Mouse (Mus musculus) right cerebral cortex, adult 2 months (tissue): Measurements from ENCODE around the gene Nfasc.

Experiments used
- DNase-seq, 2 experiments: peaks; one replicate each; pipeline ENCODE4 v3.0.0; 2021 to 2022; ENCODE audit warnings: low spot score in 2 of 2

Nfasc gene

DNA sequence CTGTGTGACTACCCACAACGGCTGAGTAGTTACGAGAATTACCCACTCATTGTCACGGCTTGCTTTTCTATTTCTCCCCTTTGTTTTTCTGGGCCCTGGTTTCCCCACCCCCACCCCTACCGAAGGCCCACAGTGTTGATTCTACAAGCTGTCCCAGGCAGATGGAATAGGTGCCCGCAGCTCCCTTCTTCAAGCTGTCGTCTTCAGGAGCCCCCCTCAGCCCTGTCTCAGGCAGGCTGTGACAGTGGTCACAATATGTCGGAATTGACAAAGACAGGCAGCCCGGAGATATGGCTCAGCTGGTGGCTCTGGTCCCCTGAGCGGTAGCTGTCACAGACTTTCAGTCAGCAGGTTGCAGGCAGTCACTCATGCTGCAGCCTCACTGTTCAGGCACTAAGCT lies 90.9 kb downstream of the Nfasc start:
- DNase-seq = no peak

DNA sequence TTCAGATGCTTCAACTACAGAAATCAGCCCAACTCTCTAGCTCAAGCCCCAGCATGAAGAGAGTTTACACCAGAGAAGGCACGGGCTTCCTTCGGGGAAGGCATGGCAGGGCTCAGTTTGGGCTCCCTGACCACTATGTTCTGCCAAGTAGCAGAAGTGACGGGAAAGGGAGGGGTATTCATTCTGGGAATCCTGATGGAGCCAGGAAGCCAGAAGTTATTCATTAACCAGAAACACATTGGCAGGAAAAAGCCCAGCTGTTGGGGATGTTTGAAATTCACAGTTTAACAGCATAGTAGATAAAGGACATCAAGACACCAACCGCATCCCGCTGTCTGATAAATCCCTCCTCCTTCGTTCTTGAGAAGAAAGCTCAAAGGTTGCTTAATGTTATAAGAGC lies 93.6 kb downstream of the Nfasc start:
- no peak for DNase-seq

DNA sequence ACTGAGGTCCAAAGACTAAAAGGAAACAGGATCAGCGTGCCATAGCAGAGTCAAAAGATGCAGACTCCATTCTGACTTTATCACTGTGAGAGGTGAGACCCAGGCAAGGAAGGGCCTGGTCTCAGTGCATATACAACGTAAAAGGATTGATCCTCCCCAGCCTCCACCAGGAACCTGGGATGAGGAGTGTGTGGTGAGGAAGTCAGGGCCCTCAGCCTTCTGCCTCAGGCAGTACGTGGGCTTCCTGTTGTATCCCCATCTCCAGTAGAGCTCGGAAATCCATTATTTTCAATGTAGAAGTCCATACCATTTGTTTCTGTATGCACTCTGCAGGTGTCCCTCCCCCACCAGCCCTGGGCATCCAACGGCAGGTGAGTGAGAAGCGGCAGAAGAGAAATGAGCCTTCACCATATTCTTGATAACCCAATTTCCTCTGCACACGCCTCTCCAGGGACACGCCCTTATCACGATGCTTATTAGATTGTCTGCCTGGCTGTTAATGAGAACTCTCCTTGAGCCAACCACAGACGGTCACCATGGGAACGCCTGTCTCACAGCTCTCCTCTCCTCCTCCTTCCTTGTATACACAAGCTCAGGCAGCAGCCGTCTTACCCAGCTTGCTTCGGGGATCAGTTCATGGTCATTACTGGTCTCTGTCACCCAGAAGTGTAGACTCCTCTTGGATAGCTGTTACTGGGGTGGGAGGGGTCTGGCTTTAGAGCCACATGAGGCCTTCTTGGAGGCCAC lies 100.4 kb downstream of the Nfasc start:
- DNase-seq = peak; percentile 57 to 62

DNA sequence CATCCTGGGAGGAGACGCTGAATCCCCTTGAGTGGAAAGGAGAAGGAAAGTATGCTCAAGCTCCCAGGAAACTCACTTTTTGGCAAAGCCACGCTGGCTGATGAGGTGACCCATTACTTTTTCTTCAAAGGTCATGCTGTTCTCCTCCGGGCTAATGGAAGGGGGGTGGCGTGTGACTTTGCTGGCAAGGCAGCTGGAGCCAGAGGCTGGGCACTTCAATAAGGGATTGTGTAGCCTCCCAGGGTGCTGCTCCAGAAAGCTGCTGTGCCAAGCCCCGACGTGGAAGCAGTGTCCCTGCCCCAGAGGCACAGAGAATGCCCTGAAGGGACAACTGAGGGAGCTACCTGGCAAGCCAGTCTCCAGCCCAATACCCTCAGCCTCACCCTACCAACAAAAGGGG lies 101.3 kb downstream of the Nfasc start:
- DNase-seq = peak in 1 of 2 experiments; percentile 13

DNA sequence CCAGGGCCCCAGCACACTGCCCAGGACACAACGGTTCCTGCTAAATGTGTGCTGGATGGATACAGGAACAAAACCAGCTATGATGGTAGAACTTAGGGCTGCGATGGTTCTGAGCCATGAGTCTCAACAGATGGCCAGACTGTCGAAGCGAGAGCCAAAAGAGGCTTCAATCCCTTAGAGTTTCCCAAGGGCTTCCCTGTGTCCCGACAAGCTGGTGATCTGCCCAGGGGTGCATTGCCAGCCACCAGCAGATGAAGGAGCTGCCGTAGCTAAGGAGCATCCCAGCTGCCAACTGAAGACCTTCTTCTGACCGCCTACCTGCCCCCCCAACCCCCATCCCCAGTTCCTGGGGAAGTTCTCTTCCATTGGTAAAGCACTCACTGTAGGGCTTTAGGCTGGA lies 104.3 kb downstream of the Nfasc start:
- DNase-seq = no peak

DNA sequence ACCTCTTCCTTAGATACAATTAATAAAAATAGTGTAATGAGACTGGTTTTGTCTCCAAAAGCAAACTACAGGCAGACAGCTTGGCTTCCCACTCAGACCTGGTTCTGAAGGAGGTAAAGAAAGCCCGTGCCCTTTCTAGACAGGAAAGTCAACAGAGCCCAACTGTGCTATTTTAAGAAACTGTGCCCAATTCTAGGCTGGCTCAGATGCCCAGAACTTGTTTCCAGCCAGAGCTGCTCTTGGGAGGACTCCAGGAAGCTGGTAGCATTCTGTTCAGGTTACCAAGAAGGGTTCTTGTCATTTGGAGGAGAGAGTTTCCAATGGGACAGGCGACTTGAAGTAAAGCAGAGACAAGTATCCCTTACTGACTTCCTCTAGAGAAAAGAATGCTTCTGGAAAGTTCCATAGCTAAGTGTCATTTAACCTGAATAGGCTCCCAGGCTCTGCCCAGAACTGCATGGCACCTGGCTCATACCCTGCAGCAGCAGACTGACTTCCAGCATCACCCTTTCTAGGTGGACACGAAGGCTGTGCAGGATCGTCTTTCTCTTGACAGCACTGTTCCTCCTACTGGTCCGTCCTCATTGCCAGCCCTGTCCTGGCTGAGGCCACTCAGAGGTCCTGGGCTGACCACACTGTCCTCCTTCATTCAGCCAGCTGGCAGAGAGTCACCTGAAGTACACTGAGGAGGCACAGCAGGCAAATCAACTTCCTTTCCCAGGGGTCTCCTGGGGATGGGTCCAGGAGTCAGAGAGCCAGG lies 111.8 kb downstream of the Nfasc start:
- peak; percentile 34 to 50 for DNase-seq

DNA sequence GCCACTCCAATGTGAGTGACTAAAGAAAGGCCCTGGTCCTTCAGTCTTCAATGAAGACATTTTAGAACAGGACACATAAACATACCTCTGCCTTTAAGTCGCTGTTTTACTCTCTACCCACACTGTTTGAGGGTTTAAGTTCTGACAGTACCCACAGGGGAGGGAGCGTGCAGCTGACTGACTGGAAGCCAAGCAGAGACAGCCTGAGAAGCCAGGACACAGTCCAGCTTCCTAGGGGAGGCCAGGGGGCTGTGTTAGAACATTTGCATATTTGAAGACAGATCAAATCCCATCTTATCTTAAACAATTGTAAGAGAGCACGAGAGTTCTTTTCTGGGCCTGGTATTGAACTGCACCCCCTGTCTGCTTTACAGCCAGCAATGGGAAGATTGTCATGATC lies 113.0 kb downstream of the Nfasc start:
- DNase-seq = no peak

DNA sequence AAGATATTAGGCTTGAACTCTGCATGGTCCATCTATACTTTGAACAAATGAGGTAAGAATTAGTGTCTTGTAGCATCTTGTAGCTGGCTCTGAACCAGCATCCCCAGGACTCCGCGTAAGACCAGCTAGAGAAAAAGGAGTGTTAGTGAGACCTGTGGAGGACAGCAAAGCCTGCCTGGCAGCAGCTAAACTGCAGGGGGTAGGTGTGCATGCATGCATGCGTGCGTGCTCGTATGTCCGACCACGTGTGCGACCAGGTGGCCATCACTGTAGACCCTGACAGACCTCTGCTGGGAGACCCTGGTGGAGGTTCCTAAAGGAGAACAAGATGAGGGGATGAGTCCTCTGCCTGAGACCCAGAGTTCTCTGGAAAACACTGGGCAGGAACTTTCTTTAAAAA lies 113.4 kb downstream of the Nfasc start:
- no peak for DNase-seq

DNA sequence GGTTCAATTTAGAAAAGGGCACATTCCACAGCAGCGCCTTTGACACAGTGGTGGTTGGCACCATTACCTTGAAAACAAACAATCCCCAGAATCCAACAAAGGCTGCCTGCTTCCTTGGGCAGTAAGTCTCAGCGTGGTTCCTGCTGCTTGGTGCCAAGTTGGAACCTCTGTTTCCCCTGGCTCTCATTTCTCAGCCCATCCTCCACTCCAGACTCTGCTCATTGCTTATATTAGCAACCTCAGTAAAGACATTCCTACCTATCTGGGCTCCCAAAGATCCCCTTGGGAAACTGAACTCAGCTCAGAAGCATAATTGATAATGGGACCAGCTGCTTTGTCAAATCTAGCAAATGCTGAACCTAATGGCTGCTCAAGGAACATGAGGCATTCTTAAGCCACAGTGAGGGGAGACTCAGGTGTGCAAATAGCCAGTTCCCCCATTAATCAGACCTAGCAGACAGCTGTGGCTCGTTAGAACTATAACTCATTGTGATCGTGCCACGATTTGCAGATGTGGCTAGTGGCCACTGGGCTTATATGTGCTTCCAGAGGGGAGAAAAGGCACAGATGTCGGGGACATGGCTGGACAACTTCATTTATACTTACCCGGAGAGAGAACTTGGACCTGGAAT lies 115.4 kb downstream of the Nfasc start:
- no peak for DNase-seq

DNA sequence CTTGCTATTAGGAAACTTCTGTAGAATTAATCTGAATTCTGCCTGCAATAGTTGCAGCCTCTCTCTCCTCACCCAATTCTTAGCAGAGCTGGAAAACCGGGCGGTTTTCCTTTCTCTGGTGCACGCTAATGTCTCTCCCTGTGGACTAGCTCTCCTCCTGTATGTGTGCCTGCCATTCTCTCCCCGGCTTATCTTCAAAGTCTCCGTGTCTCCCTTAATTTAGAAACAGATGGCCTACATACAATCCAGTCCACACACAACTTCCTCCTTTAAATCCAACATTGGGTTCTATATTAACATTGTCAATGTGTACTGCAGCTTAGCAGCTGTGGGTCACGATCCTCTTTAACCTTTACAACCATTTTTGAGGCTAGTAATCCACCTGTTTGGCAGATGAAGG lies 116.6 kb downstream of the Nfasc start:
- DNase-seq = no peak

DNA sequence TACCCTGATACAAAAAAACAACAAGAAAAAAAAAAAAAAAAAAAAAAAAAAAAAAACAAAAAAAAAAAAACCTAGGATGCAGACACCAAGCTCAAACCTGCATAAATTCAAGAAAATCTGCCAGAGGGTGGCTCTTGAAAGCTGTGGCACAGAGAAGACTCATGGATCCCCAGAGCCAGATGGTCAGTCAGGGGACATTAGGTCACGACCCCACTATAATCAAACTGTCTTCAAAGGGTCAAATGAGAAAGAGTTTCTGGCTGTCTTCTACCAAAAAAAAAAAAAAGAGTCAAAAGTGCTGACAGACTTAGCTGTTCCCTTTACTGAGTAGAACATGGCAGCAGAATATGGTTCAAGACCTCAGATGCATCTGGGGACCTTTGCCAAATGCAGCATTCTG lies 117.1 kb downstream of the Nfasc start:
- no peak for DNase-seq

DNA sequence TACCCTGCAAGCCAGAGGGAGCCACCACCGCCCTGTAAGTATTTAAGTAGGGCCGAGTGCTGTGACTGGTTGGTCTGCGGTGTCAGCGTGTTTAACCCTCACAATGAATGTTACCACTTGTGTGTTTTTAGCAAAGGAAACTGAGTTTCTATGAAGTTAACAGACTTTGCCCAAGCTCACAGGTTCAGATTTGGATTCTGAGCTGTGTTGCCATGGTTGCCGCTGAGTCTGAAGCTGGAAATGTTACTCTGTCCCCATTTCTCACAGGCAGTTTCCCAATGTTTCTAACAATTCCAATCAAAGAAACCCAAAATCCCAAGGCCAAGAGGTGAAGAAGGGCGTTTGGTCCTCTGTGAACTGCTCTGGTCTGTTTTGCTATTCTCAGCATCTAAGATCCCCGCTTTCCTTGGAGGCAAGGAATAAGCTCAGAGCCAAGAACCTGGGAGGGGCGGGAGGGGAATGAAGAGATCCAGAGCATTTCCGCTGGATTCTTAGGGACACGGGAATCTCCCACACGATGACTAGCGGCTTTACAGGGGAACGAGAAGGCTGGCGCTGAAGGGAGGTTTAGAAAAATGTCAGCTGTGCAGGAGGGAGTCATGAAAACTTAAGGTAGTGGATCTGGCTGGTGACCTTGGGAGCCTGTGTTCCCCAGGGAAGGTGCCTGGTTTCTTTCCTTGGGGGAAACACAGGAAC lies 117.8 kb downstream of the Nfasc start:
- DNase-seq = peak; percentile 49 to 53

DNA sequence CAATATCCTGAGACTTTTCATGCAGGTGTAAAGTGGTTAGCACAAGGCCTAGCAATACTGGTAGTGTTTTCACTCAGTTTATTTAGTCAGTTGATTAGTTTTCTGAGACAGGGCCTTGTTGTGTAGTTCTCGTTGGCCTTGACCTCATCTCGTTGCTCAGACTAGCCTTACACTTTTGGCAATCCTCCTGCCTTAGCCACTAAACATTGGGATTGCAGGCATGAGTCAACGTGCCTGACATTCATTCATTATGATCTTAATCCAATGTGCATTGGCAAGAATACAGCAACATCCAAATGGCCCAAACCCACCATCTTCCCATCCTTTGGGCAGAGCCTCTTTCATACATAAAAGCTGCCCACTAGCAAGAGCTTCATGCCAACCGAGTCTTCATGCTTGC lies 129.5 kb downstream of the Nfasc start:
- DNase-seq = no peak

DNA sequence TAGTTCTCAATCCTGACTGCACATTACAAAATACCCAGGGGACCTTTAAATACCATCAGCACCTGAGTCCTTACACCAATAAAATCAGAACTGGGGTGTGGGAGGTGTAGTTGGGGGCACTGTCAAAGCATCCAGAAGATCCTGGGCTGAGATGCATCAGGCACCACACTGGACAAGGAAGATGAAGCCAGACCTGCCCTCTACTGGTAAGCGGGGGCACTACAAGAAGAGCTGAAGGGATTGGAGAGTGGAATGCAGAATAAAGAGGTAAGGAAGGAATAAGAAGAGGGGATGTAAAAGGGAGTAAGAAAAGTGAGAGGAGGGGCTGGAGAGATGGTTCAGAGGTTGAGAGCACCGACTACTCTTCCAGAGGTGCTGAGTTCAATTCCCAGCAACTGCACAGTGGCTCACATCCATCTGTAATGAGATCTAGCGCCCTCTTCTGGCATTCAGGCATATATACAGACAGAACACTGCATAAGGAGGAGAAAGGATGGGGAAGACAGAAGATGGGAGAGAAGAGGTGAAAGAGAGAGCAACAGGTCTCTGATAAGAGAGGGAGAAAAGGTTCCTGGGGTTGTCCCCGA lies 132.5 kb downstream of the Nfasc start:
- peak; percentile 72 to 74 for DNase-seq

DNA sequence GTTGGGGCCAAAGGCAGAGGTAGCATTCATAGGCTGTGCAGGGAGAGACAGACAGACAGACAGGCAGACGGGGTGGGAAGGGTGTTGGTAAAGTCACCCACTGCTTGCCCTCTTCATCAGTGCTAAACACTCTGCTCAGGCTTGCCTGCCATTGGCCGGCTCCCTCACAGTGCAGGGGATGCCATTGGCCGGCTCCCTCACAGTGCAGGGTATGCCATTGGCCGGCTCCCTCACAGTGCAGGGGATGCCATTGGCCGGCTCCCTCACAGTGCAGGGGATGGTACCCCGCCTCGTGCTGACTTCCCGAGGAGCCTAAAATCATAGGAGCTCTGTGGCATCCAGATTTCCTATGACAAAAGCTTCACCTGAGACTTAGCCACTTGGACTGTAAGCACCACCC lies 139.4 kb downstream of the Nfasc start:
- DNase-seq = no peak

DNA sequence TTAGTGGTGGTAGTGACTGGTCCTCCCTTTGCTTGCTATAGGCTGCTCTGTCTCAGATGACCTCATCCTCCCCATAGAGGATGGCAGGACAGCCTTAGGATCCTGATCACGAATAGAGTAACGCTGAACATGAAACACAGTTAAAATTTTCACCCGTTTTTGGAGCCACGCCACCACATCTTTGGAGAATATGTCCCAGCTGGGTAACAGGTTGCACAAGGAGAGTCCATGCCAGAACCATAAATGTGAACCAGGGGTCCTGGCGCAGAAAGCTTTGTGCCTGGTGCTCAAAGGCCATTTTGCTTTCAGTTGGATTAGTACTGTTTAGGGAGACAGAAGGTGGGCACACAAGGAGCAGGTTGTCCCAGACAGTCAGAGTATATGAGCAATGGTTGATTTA lies 143.6 kb downstream of the Nfasc start:
- no peak for DNase-seq

DNA sequence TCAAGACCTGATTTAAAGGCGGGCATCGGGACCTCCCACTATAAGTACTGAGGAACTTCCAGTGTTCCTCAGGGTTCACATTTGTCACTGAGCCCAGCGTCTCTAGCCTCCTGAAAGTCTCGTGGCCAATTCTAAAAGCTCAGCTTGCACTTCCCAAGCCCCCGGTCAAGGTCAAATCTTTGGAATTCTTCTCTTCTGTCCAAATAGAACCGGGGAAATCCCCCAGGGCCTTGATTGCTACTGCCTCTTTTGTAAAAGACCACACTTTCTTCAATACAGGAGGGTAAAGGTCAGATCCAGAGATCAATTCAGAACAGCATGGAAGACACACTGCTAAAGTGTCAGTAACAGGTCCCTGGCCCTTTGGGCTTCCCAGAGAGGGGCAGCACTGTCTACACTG lies 145.9 kb downstream of the Nfasc start:
- DNase-seq = no peak

DNA sequence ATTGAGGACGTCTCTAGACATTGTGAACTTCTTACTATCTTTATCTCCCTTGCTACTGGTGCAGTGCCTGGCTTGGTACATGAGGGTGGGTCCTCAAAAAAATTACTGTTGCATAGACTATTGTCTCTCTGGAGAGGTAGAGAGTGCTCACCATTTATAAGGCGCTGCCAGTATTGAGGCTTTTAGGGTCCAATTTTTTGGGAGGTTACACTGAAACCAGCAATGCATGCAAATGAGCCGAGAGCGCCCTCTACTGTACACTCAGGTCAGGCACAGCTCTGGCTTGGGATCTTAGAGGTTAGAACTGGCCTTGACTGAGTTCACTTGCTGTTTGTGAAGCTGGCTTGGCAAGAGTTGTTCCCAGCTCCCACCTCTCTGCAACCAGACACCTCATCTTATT lies 147.0 kb downstream of the Nfasc start:
- DNase-seq = peak; percentile 81 to 83

DNA sequence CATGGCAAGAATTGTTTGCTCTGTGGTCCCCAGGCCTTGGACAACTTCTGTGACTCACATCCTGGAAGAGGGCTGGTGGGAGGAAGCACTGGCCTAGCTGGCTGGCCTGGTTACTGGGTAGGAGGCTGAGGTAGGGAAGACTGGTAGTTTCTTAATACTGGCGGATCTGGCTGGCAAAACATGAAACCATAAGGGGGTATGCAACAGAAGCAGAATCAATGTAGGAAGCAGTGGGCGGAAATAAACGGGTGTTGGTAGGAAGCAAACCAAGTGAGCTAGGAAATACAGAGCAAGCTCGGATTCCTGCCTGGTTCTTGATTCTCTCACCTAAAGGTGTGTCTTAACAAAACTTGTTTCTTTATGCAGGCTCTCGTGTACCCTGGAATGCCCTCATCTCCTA lies 149.5 kb downstream of the Nfasc start:
- no peak for DNase-seq

DNA sequence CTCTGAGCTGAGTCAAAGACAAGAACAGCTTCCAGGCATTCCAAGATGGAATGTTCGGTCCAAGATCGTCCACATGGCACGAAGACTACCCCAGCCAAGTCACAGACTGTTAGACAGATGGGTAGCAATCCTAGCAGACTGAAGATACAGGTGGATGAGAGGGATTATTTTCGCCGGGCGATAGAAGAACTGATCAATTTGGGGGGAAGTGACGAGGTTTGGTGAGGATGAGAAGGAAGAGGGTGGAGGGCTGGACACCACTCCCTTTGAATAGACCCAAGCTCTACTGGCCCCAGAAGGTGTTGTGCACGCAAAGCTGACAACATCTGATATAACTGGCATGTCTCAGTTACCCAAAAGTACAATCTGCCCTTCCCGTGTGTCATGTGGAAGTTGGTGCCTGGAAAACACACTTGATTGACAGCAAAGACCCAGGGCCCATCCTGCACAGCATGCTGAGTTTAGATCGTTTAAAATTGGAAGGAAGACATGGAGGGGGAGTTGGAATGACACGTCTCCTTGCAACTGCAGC lies 150.1 kb downstream of the Nfasc start:
- DNase-seq = no peak

DNA sequence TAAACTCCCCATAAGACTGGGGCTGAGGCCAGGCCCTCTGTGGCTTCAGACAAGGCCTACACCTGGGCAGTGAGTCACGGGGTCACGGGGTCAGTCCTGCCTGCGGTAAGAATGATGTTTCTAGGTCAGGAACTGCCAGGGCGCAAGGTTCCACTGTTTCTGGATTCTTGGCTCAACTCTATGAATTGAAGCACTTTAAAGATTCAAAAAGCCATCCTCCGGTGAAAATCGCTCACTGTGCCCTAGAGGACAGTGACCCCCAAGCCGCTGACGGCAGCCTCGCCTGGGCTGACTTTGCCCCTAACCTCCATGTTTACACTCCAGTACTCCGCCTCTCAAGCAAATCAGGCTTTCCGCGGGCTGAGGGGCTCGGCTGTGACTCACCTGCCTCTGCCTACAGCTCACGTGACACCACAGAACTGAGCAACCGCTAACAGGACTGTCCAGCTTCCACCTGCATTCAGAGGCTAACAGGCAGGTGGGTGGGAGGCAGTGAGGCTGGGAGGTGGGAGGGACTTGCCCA lies 154.9 kb downstream of the Nfasc start:
- DNase-seq = no peak
